Mouse (Mus musculus) forebrain, embryonic 13.5 days (tissue): ENCODE data around the gene Ubr7. TPM values are rescaled to one million over a fixed set of nuclear protein-coding genes. Genes with fewer than 3 reads are reported as not detected.
A peak's percentile ranks its signal among the peaks of the same experiment; 100 is the strongest.

Experiments
- ATAC-seq: fragments of 200-750 bp; cut with Nextera tagmentation; 2 replicates; pipeline ENCODE4 v1.8.0; 2017
- H3K27ac ChIP-seq: fragments of 300-500 bp; sonication (generic); 2 replicates; pipeline ENCODE4 v1.5.1; 2015; ENCODE audit warnings: inconsistent platforms, mild to moderate bottlenecking, moderate library complexity
- H3K27me3 ChIP-seq: fragments of 300-500 bp; sonication (generic); 2 replicates; pipeline ENCODE4 v1.6.1; 2015; ENCODE audit warnings: mild to moderate bottlenecking, inconsistent platforms
- H3K36me3 ChIP-seq: fragments of 300-500 bp; sonication (generic); 2 replicates; pipeline ENCODE4 v1.6.1; 2015; ENCODE audit warnings: mild to moderate bottlenecking, inconsistent platforms; ENCODE audit not compliant: poor library complexity, severe bottlenecking
- H3K4me1 ChIP-seq: fragments of 300-500 bp; sonication (generic); 2 replicates; pipeline ENCODE4 v1.6.1; 2015; ENCODE audit warnings: inconsistent platforms
- H3K4me2 ChIP-seq: fragments of 300-500 bp; sonication (generic); 2 replicates; pipeline ENCODE4 v1.6.1; 2015; ENCODE audit warnings: inconsistent platforms, mild to moderate bottlenecking, moderate library complexity
- H3K4me3 ChIP-seq: fragments of 300-500 bp; sonication (generic); 2 replicates; pipeline ENCODE4 v1.5.1; 2015; ENCODE audit warnings: mild to moderate bottlenecking, inconsistent platforms
- H3K9ac ChIP-seq: fragments of 300-500 bp; sonication (generic); 2 replicates; pipeline ENCODE4 v1.6.1; 2015; ENCODE audit warnings: mild to moderate bottlenecking, inconsistent platforms
- H3K9me3 ChIP-seq: fragments of 300-500 bp; sonication (generic); replicated peaks from 2 replicates; pipeline ENCODE4 v1.6.1; 2016; ENCODE audit warnings: inconsistent platforms
- WGBS: fragments of 180-500 bp; shearing (Covaris S2); methylation state at CpG from one replicate; pipeline ENCODE4 v1.1.7; 2015; 5-methylcytosine and 5-hydroxymethylcytosine counted together
- polyA plus RNA-seq: library from polyadenylated mRNA; unstranded; fragments of >200 nt; fragmentation: Nextera tagmentation; extraction: Ambion mirVana; gene quantifications from 2 replicates; pipeline ENCODE4 v1.2.1, GENCODE M21; 2015

Ubr7 gene
- polyA plus RNA-seq, 1 experiment from 2014 or later, result 48.6 TPM

- Histone ChIP-seq H3K27ac (no peak overlapping the region), H3K4me3 (no peak overlapping the region), H3K4me1 (peaks cover 11% of the 10 kb centered on the region), H3K9ac (no peak overlapping the region), H3K36me3 (peaks cover 26% of the 10 kb centered on the region), H3K27me3 (no peaks in the 10 kb centered on the region), H3K9me3 (no peaks in the 10 kb centered on the region), H3K4me2 (no peak overlapping the region)
- 89% methylated on average over 3 of the region's 3 CpGs for WGBS
- ATAC-seq, result no peak
Observed at GRCm38 (mm10) chr12:102748256-102748655, 9.5 kb upstream of the Ubr7 start.

- H3K9ac ChIP-seq, result 0 out of 2 replicates have a peak overlapping the region, but pooled peaks have one; percentile 73
- peaks cover 7% of the 10 kb centered on the region; the same call in 1 of the 2 replicates for H3K36me3 ChIP-seq
- peaks cover 33% of the 10 kb centered on the region for H3K4me1 ChIP-seq
- no peaks in the 10 kb centered on the region for H3K9me3 ChIP-seq
- H3K27ac ChIP-seq, result no peak overlapping the region
- H3K4me3 ChIP-seq, result peak overlapping the region; percentile 89
- peak overlapping the region; percentile 75 for H3K4me2 ChIP-seq
- 88% methylated on average over 7 of the region's 7 CpGs for WGBS
- no peak for ATAC-seq
- H3K27me3 ChIP-seq, result no peaks in the 10 kb centered on the region
Observed at GRCm38 (mm10) chr12:102756304-102756703, 1.5 kb upstream of the Ubr7 start.

- Histone ChIP-seq H3K9ac (peak overlapping the region; percentile 73), H3K4me1 (peaks cover 33% of the 10 kb centered on the region), H3K36me3 (peaks cover 8% of the 10 kb centered on the region), H3K4me2 (peak overlapping the region; percentile 75), H3K27ac (peak overlapping the region; percentile 86), H3K9me3 (no peaks in the 10 kb centered on the region), H3K27me3 (no peaks in the 10 kb centered on the region), H3K4me3 (peak overlapping the region; percentile 89)
- ATAC-seq, result no peak; the same call in 1 of the 2 replicates
- WGBS, result 1% methylated on average over 46 of the region's 46 CpGs
Observed at GRCm38 (mm10) chr12:102757055-102757688, 595 bp upstream of the Ubr7 start.

GRCm38 (mm10) chr12:102758403-102758756 lies 613 bp downstream of the Ubr7 start, which contains the start of gene Gm20604:
Gene Gm20604 (minus strand): TSS chr12:102758672.
- Histone ChIP-seq H3K9me3 (no peaks in the 10 kb centered on the region), H3K4me2 (peak within 1 kb of the TSS; percentile 92), H3K27ac (peak within 1 kb of the TSS; percentile 86), H3K4me3 (peak within 1 kb of the TSS; percentile 89), H3K27me3 (no peaks in the 10 kb centered on the region), H3K4me1 (peaks cover 33% of the 10 kb centered on the region), H3K36me3 (peaks cover 15% of the 10 kb centered on the region), H3K9ac (peak within 1 kb of the TSS; percentile 91)
- ATAC-seq, result no peak
- WGBS, result under 1% methylated on average over 10 of the region's 10 CpGs

- ATAC-seq, result no peak
- Histone ChIP-seq H3K9ac (peak overlapping the region; percentile 91), H3K4me2 (peak overlapping the region; percentile 92), H3K4me1 (peaks cover 33% of the 10 kb centered on the region), H3K4me3 (peak overlapping the region; percentile 89), H3K36me3 (peaks cover 15% of the 10 kb centered on the region), H3K27ac (no peak overlapping the region), H3K27me3 (no peaks in the 10 kb centered on the region), H3K9me3 (no peaks in the 10 kb centered on the region)
- whole genome bisulfite sequencing, result under 1% methylated on average over 5 of the region's 5 CpGs
Observed at GRCm38 (mm10) chr12:102758936-102759335, 1.2 kb downstream of the Ubr7 start.

- WGBS, result 88% methylated on average over 3 of the region's 3 CpGs
- Histone ChIP-seq H3K27me3 (no peaks in the 10 kb centered on the region), H3K4me3 (no peak overlapping the region), H3K4me2 (no peak overlapping the region), H3K27ac (no peak overlapping the region), H3K36me3 (peaks cover 32% of the 10 kb centered on the region), H3K9me3 (no peaks in the 10 kb centered on the region), H3K4me1 (peaks cover 22% of the 10 kb centered on the region), H3K9ac (no peak overlapping the region)
- no peak for ATAC-seq
Observed at GRCm38 (mm10) chr12:102761668-102762067, 3.9 kb downstream of the Ubr7 start.

GRCm38 (mm10) chr12:102763696-102764095 lies 5.9 kb downstream of the Ubr7 start:
- Histone ChIP-seq H3K36me3 (peaks cover 50% of the 10 kb centered on the region), H3K27ac (no peak overlapping the region), H3K4me3 (no peak overlapping the region), H3K4me2 (no peak overlapping the region), H3K9ac (no peak overlapping the region), H3K9me3 (no peaks in the 10 kb centered on the region), H3K4me1 (peaks cover 16% of the 10 kb centered on the region), H3K27me3 (no peaks in the 10 kb centered on the region)
- no peak for ATAC-seq

GRCm38 (mm10) chr12:102769000-102769399 lies 11.2 kb downstream of the Ubr7 start:
- no peak overlapping the region for H3K4me2 ChIP-seq
- H3K27me3 ChIP-seq, result no peaks in the 10 kb centered on the region
- no peaks in the 10 kb centered on the region for H3K9me3 ChIP-seq
- 93% methylated on average over 4 of the region's 4 CpGs for WGBS
- no peak for ATAC-seq
- no peak overlapping the region for H3K27ac ChIP-seq
- no peak overlapping the region for H3K4me3 ChIP-seq
- no peaks in the 10 kb centered on the region for H3K4me1 ChIP-seq
- peaks cover 89% of the 10 kb centered on the region for H3K36me3 ChIP-seq
- H3K9ac ChIP-seq, result no peak overlapping the region

- WGBS, result 97% methylated on average over 8 of the region's 8 CpGs
- no peaks in the 10 kb centered on the region for H3K27me3 ChIP-seq
- no peak overlapping the region for H3K4me3 ChIP-seq
- no peaks in the 10 kb centered on the region for H3K9me3 ChIP-seq
- H3K27ac ChIP-seq, result no peak overlapping the region
- peaks cover 95% of the 10 kb centered on the region for H3K36me3 ChIP-seq
- no peak overlapping the region for H3K4me2 ChIP-seq
- no peak for ATAC-seq
- H3K9ac ChIP-seq, result no peak overlapping the region
- H3K4me1 ChIP-seq, result no peaks in the 10 kb centered on the region
Observed at GRCm38 (mm10) chr12:102771601-102772000, 13.8 kb downstream of the Ubr7 start.

GRCm38 (mm10) chr12:102772676-102773075 lies 14.9 kb downstream of the Ubr7 start:
- Histone ChIP-seq H3K27me3 (no peaks in the 10 kb centered on the region), H3K4me1 (no peaks in the 10 kb centered on the region), H3K4me3 (no peak overlapping the region), H3K27ac (no peak overlapping the region), H3K9me3 (no peaks in the 10 kb centered on the region), H3K4me2 (no peak overlapping the region), H3K36me3 (peaks cover 96% of the 10 kb centered on the region), H3K9ac (no peak overlapping the region)
- no peak for ATAC-seq
- 98% methylated on average over 5 of the region's 5 CpGs for WGBS

- no peaks in the 10 kb centered on the region for H3K9me3 ChIP-seq
Observed at GRCm38 (mm10) chr12:102776035-102776434, 18.3 kb downstream of the Ubr7 start.

GRCm38 (mm10) chr12:102778151-102778550 lies 20.4 kb downstream of the Ubr7 start:
- ATAC-seq, result no peak
- WGBS, result 86% methylated on average over 5 of the region's 5 CpGs
- H3K36me3 ChIP-seq, result peaks cover 60% of the 10 kb centered on the region
- H3K9me3 ChIP-seq, result no peaks in the 10 kb centered on the region
- H3K27ac ChIP-seq, result no peak overlapping the region
- no peak overlapping the region for H3K4me2 ChIP-seq
- no peaks in the 10 kb centered on the region for H3K27me3 ChIP-seq
- peaks cover 2% of the 10 kb centered on the region; the same call in 1 of the 2 replicates for H3K4me1 ChIP-seq
- H3K9ac ChIP-seq, result no peak overlapping the region
- no peak overlapping the region for H3K4me3 ChIP-seq

More at GRCm38 (mm10) chr12:102776035-102776434, 18.3 kb downstream of the Ubr7 start:
- H3K4me2 ChIP-seq, result no peak overlapping the region
- peaks cover 71% of the 10 kb centered on the region for H3K36me3 ChIP-seq
- no peak for ATAC-seq
- H3K27ac ChIP-seq, result no peak overlapping the region
- no peak overlapping the region for H3K9ac ChIP-seq
- H3K4me1 ChIP-seq, result no peaks in the 10 kb centered on the region
- H3K4me3 ChIP-seq, result no peak overlapping the region
- 93% methylated on average over 14 of the region's 14 CpGs for whole genome bisulfite sequencing
- no peaks in the 10 kb centered on the region for H3K27me3 ChIP-seq

- WGBS, result 55% methylated on average over 3 of the region's 3 CpGs
- H3K9ac ChIP-seq, result no peak overlapping the region
- ATAC-seq, result no peak
- H3K4me1 ChIP-seq, result peaks cover 2% of the 10 kb centered on the region; the same call in 1 of the 2 replicates
- no peaks in the 10 kb centered on the region for H3K9me3 ChIP-seq
- H3K27me3 ChIP-seq, result no peaks in the 10 kb centered on the region
- H3K27ac ChIP-seq, result no peak overlapping the region
- H3K36me3 ChIP-seq, result peaks cover 57% of the 10 kb centered on the region
- H3K4me3 ChIP-seq, result no peak overlapping the region
- H3K4me2 ChIP-seq, result no peak overlapping the region
Observed at GRCm38 (mm10) chr12:102779452-102779851, 21.7 kb downstream of the Ubr7 start.
